Mouse (Mus musculus) ES-Bruce4 (cell line): ENCODE data around the gene Rufy2. TPM values are rescaled to one million over a fixed set of nuclear protein-coding genes. Genes with fewer than 3 reads are reported as not detected.

Experiments
- H3K27ac ChIP-seq: 2 replicates; pipeline ENCODE4 v1.5.1; 2012; ENCODE audit warnings: low read length, inconsistent platforms; ENCODE audit not compliant: insufficient read depth
- H3K27me3 ChIP-seq: 2 replicates; pipeline ENCODE4 v1.6.1; 2012; ENCODE audit warnings: mild to moderate bottlenecking, low read length, inconsistent platforms; ENCODE audit not compliant: control insufficient read depth, poor library complexity, insufficient read depth, severe bottlenecking
- H3K36me3 ChIP-seq: 2 replicates; pipeline ENCODE4 v1.6.1; 2012; ENCODE audit warnings: inconsistent platforms, mild to moderate bottlenecking, low read length, moderate library complexity; ENCODE audit not compliant: control insufficient read depth, poor library complexity, insufficient read depth, severe bottlenecking
- H3K4me1 ChIP-seq: one replicate; pipeline ENCODE4 v1.8.1; 2011; ENCODE audit warnings: low read length; ENCODE audit not compliant: control insufficient read depth, insufficient read depth
- H3K4me3 ChIP-seq: 2 replicates; pipeline ENCODE4 v1.5.1; 2011; ENCODE audit warnings: low read depth, mild to moderate bottlenecking, low read length
- H3K9ac ChIP-seq: 2 replicates; pipeline ENCODE4 v1.6.1; 2012; ENCODE audit warnings: low read depth, mild to moderate bottlenecking, inconsistent platforms; ENCODE audit not compliant: poor library complexity, severe bottlenecking
- H3K9me3 ChIP-seq: replicated peaks from 2 replicates; pipeline ENCODE4 v1.6.1; 2012; ENCODE audit warnings: mild to moderate bottlenecking, low read length, inconsistent platforms; ENCODE audit not compliant: control insufficient read depth, poor library complexity, insufficient read depth, severe bottlenecking
- CTCF ChIP-seq: IDR thresholded peaks from one replicate; pipeline ENCODE4 v1.8.1; 2011; ENCODE audit warnings: low read depth, low read length
- EP300 ChIP-seq: IDR thresholded peaks from 2 replicates; pipeline ENCODE4 v1.6.1; 2011; ENCODE audit warnings: low read depth, low read length; ENCODE audit not compliant: insufficient read depth
- POLR2A ChIP-seq: IDR thresholded peaks from one replicate; pipeline ENCODE4 v1.8.1; 2011; ENCODE audit warnings: low read length; ENCODE audit not compliant: insufficient read depth
- polyA plus RNA-seq: library from polyadenylated mRNA; stranded (reverse); fragments of >200 nt; gene quantifications from 2 replicates; pipeline ENCODE4 v1.2.4, GENCODE M21; 2011; ENCODE audit warnings: low read depth; ENCODE audit not compliant: missing spikeins, insufficient read depth, insufficient read length

Rufy2 gene
- polyA plus RNA-seq, 1 experiment = 32.0 TPM

- no peaks in the 10 kb centered on the region for H3K27me3 ChIP-seq
- H3K27ac ChIP-seq = no peak overlapping the region
- H3K9me3 ChIP-seq = peaks cover 9% of the 10 kb centered on the region; the same call in 1 of the 2 replicates
- H3K36me3 ChIP-seq = peaks cover 72% of the 10 kb centered on the region
- no peak for TF ChIP-seq POLR2A
- TF ChIP-seq CTCF = no peak
- no peak for TF ChIP-seq EP300
- no peak overlapping the region for H3K4me3 ChIP-seq
- H3K4me1 ChIP-seq = no peaks in the 10 kb centered on the region
- H3K9ac ChIP-seq = no peak overlapping the region
Measured at GRCm38 (mm10) chr10:62963956-62964355, 16.1 kb upstream of the Rufy2 start.

GRCm38 (mm10) chr10:62965796-62966195 is 14.2 kb upstream of the Rufy2 start:
- Histone ChIP-seq H3K4me3 (no peak overlapping the region), H3K27me3 (no peaks in the 10 kb centered on the region), H3K9ac (no peak overlapping the region), H3K27ac (no peak overlapping the region), H3K9me3 (peaks cover 9% of the 10 kb centered on the region; the same call in 1 of the 2 replicates), H3K36me3 (peaks cover 70% of the 10 kb centered on the region), H3K4me1 (no peaks in the 10 kb centered on the region)
- TF ChIP-seq POLR2A (no peak), EP300 (no peak), CTCF (no peak)

- Histone ChIP-seq H3K9me3 (peaks cover 9% of the 10 kb centered on the region; the same call in 1 of the 2 replicates), H3K27ac (no peak overlapping the region), H3K4me1 (no peaks in the 10 kb centered on the region), H3K9ac (no peak overlapping the region), H3K27me3 (no peaks in the 10 kb centered on the region), H3K36me3 (peaks cover 68% of the 10 kb centered on the region), H3K4me3 (no peak overlapping the region)
- no peak for TF ChIP-seq EP300
Measured at GRCm38 (mm10) chr10:62966291-62966690, 13.7 kb upstream of the Rufy2 start.

DNA sequence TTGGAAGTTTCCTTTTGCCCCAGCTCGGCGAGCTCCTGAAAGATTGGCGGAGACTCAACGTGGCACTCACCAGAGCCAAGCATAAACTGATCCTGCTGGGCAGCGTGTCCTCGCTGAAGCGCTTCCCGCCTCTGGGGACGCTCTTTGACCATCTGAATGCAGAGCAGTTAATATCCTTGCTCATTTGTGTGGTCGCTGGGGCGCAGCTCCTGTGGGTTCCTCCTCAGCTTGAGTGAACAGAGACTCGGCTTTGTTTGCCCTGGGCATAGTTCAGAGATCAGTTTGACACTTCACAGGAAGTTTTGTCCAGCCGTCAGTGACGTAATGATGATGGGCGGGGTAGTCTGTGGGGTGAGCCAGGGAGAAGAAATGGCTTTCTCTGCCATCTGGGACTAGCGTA is 8.2 kb upstream of the Rufy2 start:
- Histone ChIP-seq H3K36me3 (peaks cover 25% of the 10 kb centered on the region), H3K4me1 (no peaks in the 10 kb centered on the region), H3K27ac (no peak overlapping the region), H3K4me3 (no peak overlapping the region), H3K9ac (no peak overlapping the region), H3K27me3 (no peaks in the 10 kb centered on the region), H3K9me3 (peaks cover 4% of the 10 kb centered on the region; the same call in 1 of the 2 replicates)
- TF ChIP-seq CTCF (no peak), EP300 (no peak), POLR2A (no peak)

DNA sequence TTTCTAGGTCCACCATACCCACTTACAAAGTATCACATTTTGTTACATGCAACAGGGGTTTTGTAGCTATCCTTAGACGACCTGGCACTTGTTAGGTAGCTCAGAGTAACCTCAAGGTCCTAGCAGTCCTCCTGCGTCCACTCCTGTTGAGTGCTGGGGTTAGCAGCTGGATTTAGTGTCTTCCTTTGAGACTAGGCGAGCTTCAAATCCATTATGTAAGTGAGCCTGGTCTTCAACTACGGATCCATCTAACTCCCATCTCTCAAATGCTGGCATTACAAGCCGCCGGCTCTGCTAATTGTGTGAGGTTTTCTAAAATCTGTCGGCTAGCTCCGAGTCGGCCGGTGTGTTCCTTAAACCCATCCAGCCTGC is 370 bp upstream of the Rufy2 start:
- Histone ChIP-seq H3K27ac (no peak overlapping the region), H3K4me3 (peak overlapping the region; percentile 42), H3K36me3 (0 out of 2 replicates have a peak, but pooled peaks cover 2% of the 10 kb centered on the region), H3K27me3 (no peaks in the 10 kb centered on the region), H3K4me1 (no peaks in the 10 kb centered on the region), H3K9me3 (no peaks in the 10 kb centered on the region), H3K9ac (peak overlapping the region; percentile 85)
- TF ChIP-seq CTCF = no peak
- TF ChIP-seq POLR2A = no peak
- no peak for TF ChIP-seq EP300

DNA sequence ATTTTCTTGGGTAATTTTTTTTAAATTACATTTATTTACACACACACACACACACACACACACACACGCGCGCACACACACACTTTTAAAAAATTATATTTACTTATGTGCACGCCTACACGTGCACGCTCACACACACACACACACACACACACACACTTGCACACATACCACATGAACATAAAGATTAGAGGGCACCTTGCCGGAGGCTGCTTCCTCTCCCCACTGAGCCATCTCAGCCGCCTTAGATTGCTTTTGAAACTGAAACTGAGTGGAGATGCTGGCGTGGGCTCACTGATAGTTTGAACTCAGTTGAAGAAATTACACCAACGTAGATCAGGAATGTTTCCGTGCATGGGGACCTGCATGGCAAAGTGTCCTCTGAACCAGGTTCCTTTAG is 4.0 kb downstream of the Rufy2 start:
- no peak overlapping the region for H3K27ac ChIP-seq
- H3K4me1 ChIP-seq = no peaks in the 10 kb centered on the region
- TF ChIP-seq EP300 (no peak), POLR2A (no peak), CTCF (no peak)
- no peak overlapping the region for H3K9ac ChIP-seq
- H3K36me3 ChIP-seq = peaks cover 5% of the 10 kb centered on the region; the same call in 1 of the 2 replicates
- H3K9me3 ChIP-seq = no peaks in the 10 kb centered on the region
- no peak overlapping the region for H3K4me3 ChIP-seq
- H3K27me3 ChIP-seq = no peaks in the 10 kb centered on the region
